Mouse (Mus musculus): ENCODE measurements around the gene Hnrnpl.

- TF ChIP-seq CTCF (IDR thresholded peaks at IDR 0.05) (no peak), EP300 (IDR thresholded peaks at IDR 0.05) (no peak)
Observed at GRCm38 (mm10) chr7:28863540-28863939, 55.2 kb downstream of the Hnrnpl start, which contains the start of gene Lgals7.

Data from lung, postnatal 0 days (tissue).